ENCODE assay signal across 9 mouse cellular contexts in genomic region chr8:111989911-111990310, GRCm38 (mm10). TPM values are rescaled to one million over a fixed set of nuclear protein-coding genes. Genes with fewer than 3 reads are reported as not detected.
DNase-seq lines count a peak whose midpoint lies in the region; ATAC-seq and TF ChIP-seq lines count a peak whose summit lies in the region.
"Had no signal": no experiment of that assay in that cellular context is flagged by ENCODE, and none has a peak within 500 bp of the region (broad histone marks: within the 10 kb centered on the region; RNA-seq: fewer than 3 reads in every experiment).

No protein-coding gene starts in this region.

- H3K27me3 ChIP-seq in intestine, embryonic 15.5 days (replicated peaks) = no peaks in the 10 kb centered on the region
- no peaks in the 10 kb centered on the region for H3K27me3 ChIP-seq in limb, embryonic 14.5 days (ENCODE audit: control insufficient read depth, insufficient read depth, low read length)

- H3K4me2 ChIP-seq in intestine, embryonic 15.5 days (replicated peaks) = no peak overlapping the region
- H3K4me2 ChIP-seq in limb, embryonic 14.5 days (replicated peaks; ENCODE audit: low read depth, low read length, severe bottlenecking) = no peak overlapping the region

- ATAC-seq in intestine, embryonic 15.5 days = peak; percentile 1; the same call in 1 of the 2 replicates
- ATAC-seq in limb, embryonic 14.5 days (ENCODE audit: low FRiP score, low read depth) = no peak
- ATAC-seq in neutrophil, adult 5-6 weeks (ENCODE audit: extremely low read depth, insufficient number of reproducible peaks, low FRiP score, poor library complexity, severe bottlenecking) = peak; percentile 64

- H3K36me3 ChIP-seq in intestine, embryonic 15.5 days = peaks cover 21% of the 10 kb centered on the region
- peaks cover 57% of the 10 kb centered on the region for H3K36me3 ChIP-seq in limb, embryonic 14.5 days (ENCODE audit: control insufficient read depth, insufficient read depth, low read length)

- 0 out of 2 replicates have a peak, but pooled peaks cover 3% of the 10 kb centered on the region for H3K4me1 ChIP-seq in intestine, embryonic 15.5 days (replicated peaks)
- H3K4me1 ChIP-seq in limb, embryonic 14.5 days (ENCODE audit: control insufficient read depth, insufficient read depth, low read length) = 0 out of 2 replicates have a peak, but pooled peaks cover 3% of the 10 kb centered on the region

- H3K9ac ChIP-seq in intestine, embryonic 15.5 days = no peak overlapping the region
- H3K9ac ChIP-seq in limb, embryonic 14.5 days (ENCODE audit: low read depth, low read length, severe bottlenecking) = no peak overlapping the region

- DNase-seq in left cerebral cortex, adult 18-20 months (ENCODE audit: low spot score in 2 of 2) = peak; percentile 65 to 79
- no peak for DNase-seq in left cerebral cortex, adult 11 months (ENCODE audit: low spot score)
- DNase-seq in c-Kit-negative CD71-positive TER-119-positive erythroid progenitor cells, embryonic 14.5 days (ENCODE audit: low read depth, low spot score) = peak; percentile 71
- peak; percentile 89 for DNase-seq in forelimb bud, embryonic 11.5 days (ENCODE audit: low read depth, low spot score)
- DNase-seq in limb, embryonic 14.5 days (ENCODE audit: low spot score) = peak; percentile 75
- DNase-seq in thymus, adult 18-20 months = peak; percentile 25 to 41

- TF ChIP-seq POLR2A in limb, embryonic 14.5 days (IDR thresholded peaks at IDR 0.05; ENCODE audit: borderline replicate concordance, extremely low read depth, insufficient read depth, insufficient read length) = no peak

- no peak overlapping the region for H3K27ac ChIP-seq in intestine, embryonic 15.5 days
- H3K27ac ChIP-seq in limb, embryonic 14.5 days (replicated peaks; ENCODE audit: low read depth, low read length) = no peak overlapping the region

- H3K9me3 ChIP-seq in intestine, embryonic 15.5 days = no peaks in the 10 kb centered on the region
- H3K9me3 ChIP-seq in limb, embryonic 14.5 days (ENCODE audit: control insufficient read depth, low read length) = no peaks in the 10 kb centered on the region

- WGBS in intestine, embryonic 15.5 days = 12% methylated on average over 7 of the region's 7 CpGs
- WGBS in limb, embryonic 14.5 days = 9% methylated on average over 7 of the region's 7 CpGs

- no peak overlapping the region for H3K4me3 ChIP-seq in intestine, embryonic 15.5 days (replicated peaks)
- H3K4me3 ChIP-seq in limb, embryonic 14.5 days (replicated peaks; ENCODE audit: low read length) = no peak overlapping the region
- H3K4me3 ChIP-seq: erythroblast, embryonic 14.5 days had no signal

RNA-seq across cellular contexts. Expression of gene Adat1, which starts 2.2 kb away (rescaled TPM):
- total RNA-seq in left cerebral cortex, adult 18-20 months (2021) = 1 to 10 TPM; 5.9 to 6.1 TPM
- 7.7 and 8.3 TPM in 2 replicates for polyA plus RNA-seq in intestine, embryonic 15.5 days (2015; fragmentation: Nextera tagmentation; extraction: Ambion mirVana)
- 11.4 and 12.2 TPM in 2 replicates for polyA plus RNA-seq in limb, embryonic 14.5 days (2012; rRNA removed)
- polyA plus RNA-seq in limb, embryonic 14.5 days (2014; fragmentation: Nextera tagmentation; extraction: Ambion mirVana) = 6.1 and 6.8 TPM in 2 replicates
- total RNA-seq in neutrophil, adult 5-6 weeks (2017) = 4.9 and 8.3 TPM in 2 replicates
- polyA plus RNA-seq: erythroblast, embryonic 14.5 days had no signal

RNA-seq across cellular contexts. Expression of gene Kars, which starts 21.2 kb away (rescaled TPM):
- total RNA-seq in left cerebral cortex, adult 18-20 months (2021) = 10 to 100 TPM; 78.9 to 81.3 TPM
- polyA plus RNA-seq in intestine, embryonic 15.5 days (2015; fragmentation: Nextera tagmentation; extraction: Ambion mirVana) = 181 and 195 TPM in 2 replicates
- 99.2 and 124 TPM in 2 replicates for polyA plus RNA-seq in limb, embryonic 14.5 days (2012; rRNA removed)
- polyA plus RNA-seq in limb, embryonic 14.5 days (2014; fragmentation: Nextera tagmentation; extraction: Ambion mirVana) = 204 and 207 TPM in 2 replicates
- total RNA-seq in neutrophil, adult 5-6 weeks (2017) = 48.9 and 54.5 TPM in 2 replicates

RNA-seq across cellular contexts. Expression of gene Terf2ip, which starts 21.3 kb away (rescaled TPM):
- 10 to 100 TPM; 39.2 to 39.7 TPM for total RNA-seq in left cerebral cortex, adult 18-20 months (2021)
- 18.2 and 19.0 TPM in 2 replicates for polyA plus RNA-seq in intestine, embryonic 15.5 days (2015; fragmentation: Nextera tagmentation; extraction: Ambion mirVana)
- 14.9 and 16.5 TPM in 2 replicates for polyA plus RNA-seq in limb, embryonic 14.5 days (2012; rRNA removed)
- 17.5 and 21.5 TPM in 2 replicates for polyA plus RNA-seq in limb, embryonic 14.5 days (2014; fragmentation: Nextera tagmentation; extraction: Ambion mirVana)
- 16.9 and 24.1 TPM in 2 replicates for total RNA-seq in neutrophil, adult 5-6 weeks (2017)

RNA-seq across cellular contexts. Expression of gene Gm6793, which starts 24.9 kb away (rescaled TPM):
- not detected for total RNA-seq in left cerebral cortex, adult 18-20 months (2021)
- 0.57 and 0.63 TPM in 2 replicates for polyA plus RNA-seq in intestine, embryonic 15.5 days (2015; fragmentation: Nextera tagmentation; extraction: Ambion mirVana)
- 0.22 and 0.34 TPM in 2 replicates for polyA plus RNA-seq in limb, embryonic 14.5 days (2012; rRNA removed)
- 0.43 and 0.72 TPM in 2 replicates for polyA plus RNA-seq in limb, embryonic 14.5 days (2014; fragmentation: Nextera tagmentation; extraction: Ambion mirVana)
- 0.35 TPM in 1 of 2 replicates, not detected in the other for total RNA-seq in neutrophil, adult 5-6 weeks (2017)

RNA-seq across cellular contexts. Expression of gene Gabarapl2, which starts 49.4 kb away (rescaled TPM):
- 100 to 1,000 TPM; 221 to 236 TPM for total RNA-seq in left cerebral cortex, adult 18-20 months (2021)
- polyA plus RNA-seq in intestine, embryonic 15.5 days (2015; fragmentation: Nextera tagmentation; extraction: Ambion mirVana) = 194 and 215 TPM in 2 replicates
- polyA plus RNA-seq in limb, embryonic 14.5 days (2012; rRNA removed) = 55.6 and 56.6 TPM in 2 replicates
- 148 and 163 TPM in 2 replicates for polyA plus RNA-seq in limb, embryonic 14.5 days (2014; fragmentation: Nextera tagmentation; extraction: Ambion mirVana)
- total RNA-seq in neutrophil, adult 5-6 weeks (2017) = 76.9 and 79.2 TPM in 2 replicates
